ENCODE assay signal across 8 mouse cellular contexts in genomic region chr13:76018844-76019400, GRCm38 (mm10). TPM values are rescaled to one million over a fixed set of nuclear protein-coding genes. Genes with fewer than 3 reads are reported as not detected.
DNase-seq lines count a peak whose midpoint lies in the region; ATAC-seq lines count a peak whose summit lies in the region.

No protein-coding gene starts in this region.

- H3K4me1 ChIP-seq in forebrain, embryonic 12.5 days, result peaks cover 8% of the 10 kb centered on the region
- no peaks in the 10 kb centered on the region for H3K4me1 ChIP-seq in limb, embryonic 11.5 days (ENCODE audit: control insufficient read depth, insufficient read depth, low read length)
- H3K4me1 ChIP-seq in neural tube, embryonic 14.5 days (ENCODE audit: control insufficient read depth, insufficient read depth, low read length), result peaks cover 3% of the 10 kb centered on the region; the same call in 1 of the 2 replicates

- peak; percentile 68 for ATAC-seq in forebrain, embryonic 12.5 days (ENCODE audit: low FRiP score)
- ATAC-seq in limb, embryonic 11.5 days (ENCODE audit: insufficient number of reproducible peaks, low FRiP score, low TSS enrichment, low read depth), result peak; percentile 68
- ATAC-seq in neural tube, embryonic 14.5 days (ENCODE audit: low read depth), result peak; percentile 65

- H3K9ac ChIP-seq in forebrain, embryonic 12.5 days, result no peak overlapping the region
- H3K9ac ChIP-seq in limb, embryonic 11.5 days (ENCODE audit: low read length), result no peak overlapping the region
- peak overlapping the region; percentile 17; the same call in 1 of the 2 replicates for H3K9ac ChIP-seq in neural tube, embryonic 14.5 days (replicated peaks; ENCODE audit: low read depth, low read length)

- DNase-seq in cerebellum, adult 9-11 months, result peak; percentile 12
- DNase-seq in cerebellum, postnatal 4 days (ENCODE audit: low spot score in 2 of 2), result no peak
- DNase-seq in CD4-positive, CD25-positive, alpha-beta regulatory T cell, adult 2 months (ENCODE audit: low read depth, low spot score), result peak; percentile 39
- no peak for DNase-seq in limb, embryonic 11.5 days (ENCODE audit: low spot score)
- DNase-seq in spleen, adult 12 weeks (ENCODE audit: low spot score), result no peak
- no peak for DNase-seq in spleen, postnatal 36 days (ENCODE audit: low spot score in 2 of 2)

- H3K36me3 ChIP-seq in forebrain, embryonic 12.5 days (replicated peaks), result no peaks in the 10 kb centered on the region
- no peaks in the 10 kb centered on the region for H3K36me3 ChIP-seq in limb, embryonic 11.5 days (ENCODE audit: control insufficient read depth, insufficient read depth, low read length)
- H3K36me3 ChIP-seq in neural tube, embryonic 14.5 days (ENCODE audit: control insufficient read depth, insufficient read depth, low read length), result no peaks in the 10 kb centered on the region

- peak overlapping the region; percentile 65 for H3K4me3 ChIP-seq in forebrain, embryonic 12.5 days (replicated peaks)
- H3K4me3 ChIP-seq in limb, embryonic 11.5 days (ENCODE audit: low read depth, low read length), result peak overlapping the region; percentile 75
- H3K4me3 ChIP-seq in neural tube, embryonic 14.5 days (ENCODE audit: low read depth, low read length), result peak overlapping the region; percentile 74

- H3K27me3 ChIP-seq in forebrain, embryonic 12.5 days, result 0 out of 2 replicates have a peak, but pooled peaks cover 3% of the 10 kb centered on the region
- H3K27me3 ChIP-seq in limb, embryonic 11.5 days (ENCODE audit: control insufficient read depth, insufficient read depth, low read length), result no peaks in the 10 kb centered on the region
- no peaks in the 10 kb centered on the region for H3K27me3 ChIP-seq in neural tube, embryonic 14.5 days (ENCODE audit: control insufficient read depth, insufficient read depth, low read length)

- peak overlapping the region; percentile 65 for H3K4me2 ChIP-seq in forebrain, embryonic 12.5 days
- peak overlapping the region; percentile 63 for H3K4me2 ChIP-seq in limb, embryonic 11.5 days (ENCODE audit: low read depth, severe bottlenecking)
- H3K4me2 ChIP-seq in neural tube, embryonic 14.5 days (ENCODE audit: low read depth, low read length), result peak overlapping the region; percentile 61

- H3K9me3 ChIP-seq in forebrain, embryonic 12.5 days, result no peaks in the 10 kb centered on the region
- H3K9me3 ChIP-seq in limb, embryonic 11.5 days (ENCODE audit: control insufficient read depth, low read length), result no peaks in the 10 kb centered on the region
- no peaks in the 10 kb centered on the region for H3K9me3 ChIP-seq in neural tube, embryonic 14.5 days (ENCODE audit: control insufficient read depth, low read length)

- 41% methylated on average over 5 of the region's 5 CpGs for WGBS in forebrain, embryonic 12.5 days
- 44% methylated on average over 5 of the region's 5 CpGs for WGBS in limb, embryonic 11.5 days
- 46% methylated on average over 5 of the region's 5 CpGs for WGBS in neural tube, embryonic 14.5 days

- no peak overlapping the region for H3K27ac ChIP-seq in forebrain, embryonic 12.5 days
- no peak overlapping the region for H3K27ac ChIP-seq in limb, embryonic 11.5 days (replicated peaks; ENCODE audit: low read depth, low read length)
- no peak overlapping the region; the same call in 1 of the 2 replicates for H3K27ac ChIP-seq in neural tube, embryonic 14.5 days (ENCODE audit: low read depth, low read length)

RNA-seq across cellular contexts. Expression of gene Rfesd, which starts 0.4 kb away (rescaled TPM):
- polyA plus RNA-seq in forebrain, embryonic 12.5 days (2016; fragmentation: Nextera tagmentation; extraction: Ambion mirVana), result 18.2 and 22.3 TPM in 2 replicates
- polyA plus RNA-seq in limb, embryonic 11.5 days (2014; fragmentation: Nextera tagmentation; extraction: Ambion mirVana), result 19.1 and 21.8 TPM in 2 replicates
- 18.6 and 23.4 TPM in 2 replicates for polyA plus RNA-seq in neural tube, embryonic 14.5 days (2014; fragmentation: Nextera tagmentation; extraction: Ambion mirVana)

RNA-seq across cellular contexts. Expression of gene Gpr150, which starts 37.9 kb away (rescaled TPM):
- 0.47 and 0.49 TPM in 2 replicates for polyA plus RNA-seq in forebrain, embryonic 12.5 days (2016; fragmentation: Nextera tagmentation; extraction: Ambion mirVana)
- 0.11 and 0.37 TPM in 2 replicates for polyA plus RNA-seq in limb, embryonic 11.5 days (2014; fragmentation: Nextera tagmentation; extraction: Ambion mirVana)
- polyA plus RNA-seq in neural tube, embryonic 14.5 days (2014; fragmentation: Nextera tagmentation; extraction: Ambion mirVana), result 2.6 and 3.0 TPM in 2 replicates

RNA-seq across cellular contexts. Expression of gene Spata9, which starts 52.0 kb away (rescaled TPM):
- polyA plus RNA-seq in forebrain, embryonic 12.5 days (2016; fragmentation: Nextera tagmentation; extraction: Ambion mirVana), result 0.93 and 1.1 TPM in 2 replicates
- 0.43 and 0.68 TPM in 2 replicates for polyA plus RNA-seq in limb, embryonic 11.5 days (2014; fragmentation: Nextera tagmentation; extraction: Ambion mirVana)
- 2.9 and 3.4 TPM in 2 replicates for polyA plus RNA-seq in neural tube, embryonic 14.5 days (2014; fragmentation: Nextera tagmentation; extraction: Ambion mirVana)

Comparison
In these comparisons a context has a peak if more than half of its experiments do, and no peak if none do; other contexts are left out.
1. DNase-seq: peak in cerebellum, adult 9-11 months (single experiment) and CD4-positive, CD25-positive, alpha-beta regulatory T cell, adult 2 months (single experiment); none in cerebellum, postnatal 4 days (0 of 2), limb, embryonic 11.5 days (single experiment), spleen, adult 12 weeks (single experiment) and spleen, postnatal 36 days (0 of 2).
2. Peak in every context shown above with its lines, with median percentiles within 50 percentile points of each other: ATAC-seq, H3K4me2 ChIP-seq and H3K4me3 ChIP-seq.